Mouse (Mus musculus) kidney, postnatal 25 days (tissue): ENCODE measurements at regions not wholly inside any gene's neighbourhood (a gene's known extent, or its start where the extent isn't known, plus 50 kb on each side); places are given as distances from the start of the nearest gene placed in this dataset.

ENCODE experiments used
- DNase-seq, 2 experiments: peaks; one replicate each; pipeline ENCODE4 v3.0.0; 2021; ENCODE audit warnings: mixed read lengths in 2 of 2

DNA sequence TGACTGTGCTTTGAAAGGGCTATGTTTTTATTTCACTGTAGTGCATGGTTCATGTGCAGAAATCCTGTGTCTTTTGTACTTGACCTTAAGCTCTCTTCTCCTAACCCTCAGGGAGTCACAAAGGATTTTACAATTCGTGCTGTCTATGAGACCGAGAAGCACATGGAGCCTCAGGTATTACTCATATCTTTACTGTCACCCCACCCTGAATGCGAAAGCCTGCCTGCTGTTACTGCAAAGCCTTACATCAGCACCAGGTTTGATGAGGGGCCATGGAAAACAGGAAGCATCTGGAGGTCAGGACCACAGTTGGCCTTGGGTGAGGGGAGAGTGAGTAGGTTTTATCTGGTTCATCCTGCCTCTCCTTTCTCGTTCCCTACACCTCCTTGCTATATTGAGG lies 150.3 kb downstream of the Snx19 start:
- DNase-seq: no peak

DNA sequence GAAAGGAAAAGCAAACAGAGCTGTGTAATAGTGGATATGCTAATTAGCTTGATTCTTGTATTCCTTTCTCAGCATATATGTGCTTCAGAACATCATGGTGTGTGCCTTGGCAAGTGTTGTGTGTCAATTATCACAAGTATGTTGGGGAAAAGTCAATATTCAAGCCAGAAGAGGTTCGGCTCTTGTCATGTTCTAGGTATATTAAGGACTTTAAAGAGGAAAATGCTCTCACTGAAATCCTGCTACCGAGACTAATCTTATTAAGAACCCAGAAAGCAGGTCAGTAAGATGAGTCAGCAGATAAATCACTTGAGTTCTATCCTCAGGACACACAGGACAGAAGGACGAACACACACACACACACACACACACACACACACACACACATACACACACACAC lies 148.6 kb downstream of the Snx19 start:
- DNase-seq: no peak

DNA sequence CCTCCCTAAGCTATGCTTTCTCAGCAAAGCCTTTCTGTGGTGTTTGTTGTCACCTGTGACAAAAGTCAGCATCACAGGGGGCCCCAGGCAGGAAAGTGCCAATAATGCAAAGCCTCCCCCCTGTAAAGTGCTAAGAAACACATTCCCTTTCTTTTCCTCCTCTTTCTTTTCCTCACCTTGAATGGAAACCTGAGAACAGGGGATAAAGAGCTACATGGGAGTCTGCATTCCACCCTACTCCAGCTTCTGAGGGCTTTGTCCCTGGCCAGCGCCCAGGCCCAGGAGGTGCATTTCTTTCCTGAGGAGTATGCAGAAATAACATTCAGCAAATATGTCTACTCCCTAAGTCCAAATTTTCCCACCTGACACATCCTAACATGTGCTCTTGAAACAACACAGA lies 146.4 kb downstream of the Snx19 start:
- DNase-seq: no peak

DNA sequence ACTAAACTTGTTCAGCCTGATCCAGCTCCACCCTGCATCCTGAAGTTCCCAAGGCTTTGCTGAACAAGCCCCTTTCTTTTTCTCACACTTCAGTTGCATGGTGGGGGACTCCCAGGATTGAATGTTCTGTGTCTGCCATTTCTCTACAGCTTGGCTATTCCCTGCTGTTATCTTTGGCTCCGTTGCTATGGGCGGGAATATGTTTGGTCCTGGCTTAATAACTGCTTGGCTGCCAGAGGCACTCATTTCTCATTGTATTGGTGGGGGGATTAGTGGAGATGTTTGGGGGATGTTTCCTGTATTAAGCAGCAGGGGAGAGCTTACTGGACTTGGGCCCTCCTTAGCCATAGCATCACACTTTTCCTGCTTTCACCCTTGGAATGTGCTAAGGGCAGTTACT lies 144.1 kb downstream of the Snx19 start:
- DNase-seq: no peak

DNA sequence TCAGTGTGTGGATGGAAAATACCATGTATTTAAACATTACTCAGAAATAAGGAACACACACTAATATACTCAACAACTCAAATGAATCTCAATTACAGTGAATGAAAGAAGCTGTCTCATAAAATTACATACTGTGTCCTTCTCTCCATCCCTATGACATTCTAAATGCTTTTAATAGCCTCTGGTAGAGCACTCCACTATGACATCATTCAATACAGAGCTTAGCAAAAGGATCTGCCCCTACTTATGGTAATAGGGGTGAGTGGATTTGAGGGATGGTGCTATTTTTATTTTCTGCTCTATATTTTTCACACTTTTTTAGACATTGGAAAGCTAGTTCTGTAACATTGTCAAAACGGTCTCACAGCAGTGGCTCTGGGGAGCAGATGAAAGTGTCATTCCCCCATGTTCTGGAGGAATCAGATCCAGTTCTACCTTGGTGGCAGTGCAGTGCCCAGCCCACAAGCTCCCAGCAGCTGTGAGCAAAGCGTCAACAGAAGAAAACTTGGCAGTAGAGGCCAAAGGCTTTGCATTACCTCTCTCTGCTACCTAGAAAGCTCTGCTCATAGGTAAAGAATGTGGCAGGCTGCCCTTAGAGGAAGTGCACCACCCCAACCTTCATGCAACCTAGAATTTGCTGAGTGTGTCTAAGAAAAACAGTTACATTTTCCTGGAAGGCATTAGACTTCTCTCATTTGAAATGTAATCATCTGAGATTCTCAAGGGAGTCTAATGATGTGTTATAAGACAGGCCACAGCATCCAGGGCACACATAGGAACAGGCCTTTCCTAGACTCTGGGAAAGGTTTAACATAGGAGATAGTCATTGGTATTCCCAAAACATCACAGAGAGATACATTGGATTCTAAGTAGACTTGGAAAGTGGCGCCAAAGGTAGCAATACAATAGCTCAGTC lies 138.1 kb downstream of the Snx19 start:
- no peak for DNase-seq

DNA sequence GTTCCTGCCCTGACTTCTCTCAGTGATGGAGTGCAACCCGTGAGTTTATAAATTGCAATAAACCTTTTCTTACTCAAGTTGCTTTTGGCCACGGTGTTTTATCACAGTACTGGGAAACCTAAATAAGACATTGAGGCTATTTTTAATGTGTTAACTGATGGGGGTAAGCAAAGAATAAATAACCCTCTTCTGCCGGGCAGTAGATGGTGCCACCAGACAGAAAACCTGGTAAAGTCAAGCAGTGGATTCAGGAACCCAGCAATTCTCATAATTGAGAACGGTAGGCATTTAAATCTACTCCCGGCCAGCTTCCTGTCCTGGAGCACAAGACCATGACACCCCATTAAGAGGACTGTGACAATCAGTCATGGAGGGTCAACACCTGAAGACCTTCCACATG lies 136.5 kb downstream of the Snx19 start:
- DNase-seq: no peak

DNA sequence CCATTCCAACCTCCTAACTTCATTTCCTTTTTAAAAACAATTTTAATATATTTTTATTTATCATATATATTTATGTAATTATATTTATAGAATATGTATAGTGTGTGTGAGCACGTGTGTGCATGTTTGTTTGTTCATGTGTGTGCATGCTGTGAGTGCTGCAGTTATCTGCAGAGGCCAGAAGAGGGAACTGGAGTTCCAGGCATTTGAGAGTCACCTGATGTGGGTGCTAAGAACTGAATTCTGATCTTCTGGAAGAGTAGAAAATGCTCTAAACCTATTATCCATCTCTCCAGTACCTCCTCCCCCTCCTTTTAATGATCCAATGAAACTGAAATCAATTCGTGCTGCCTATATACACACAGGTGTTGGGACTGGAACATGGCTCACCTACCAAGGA lies 128.0 kb downstream of the Snx19 start:
- no peak for DNase-seq

DNA sequence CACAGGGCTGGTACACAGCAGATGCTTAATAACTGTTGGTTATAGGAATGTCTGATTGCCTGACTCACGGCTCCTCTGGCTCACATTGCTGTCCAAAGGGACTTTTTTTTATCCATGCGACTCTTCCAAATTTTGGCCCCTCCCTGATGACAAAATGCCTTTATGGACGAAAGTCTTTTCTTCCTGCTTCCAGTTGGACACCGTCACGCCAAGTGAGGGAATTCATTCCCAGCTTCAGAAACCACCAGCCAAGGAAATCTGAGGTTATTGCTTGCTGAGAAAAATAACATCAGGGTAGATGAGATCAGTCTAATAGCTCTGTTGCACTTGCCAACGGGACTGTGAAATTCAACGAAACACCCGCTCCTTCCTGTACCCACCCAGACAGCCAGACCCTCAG lies 125.8 kb downstream of the Snx19 start:
- DNase-seq: no peak

DNA sequence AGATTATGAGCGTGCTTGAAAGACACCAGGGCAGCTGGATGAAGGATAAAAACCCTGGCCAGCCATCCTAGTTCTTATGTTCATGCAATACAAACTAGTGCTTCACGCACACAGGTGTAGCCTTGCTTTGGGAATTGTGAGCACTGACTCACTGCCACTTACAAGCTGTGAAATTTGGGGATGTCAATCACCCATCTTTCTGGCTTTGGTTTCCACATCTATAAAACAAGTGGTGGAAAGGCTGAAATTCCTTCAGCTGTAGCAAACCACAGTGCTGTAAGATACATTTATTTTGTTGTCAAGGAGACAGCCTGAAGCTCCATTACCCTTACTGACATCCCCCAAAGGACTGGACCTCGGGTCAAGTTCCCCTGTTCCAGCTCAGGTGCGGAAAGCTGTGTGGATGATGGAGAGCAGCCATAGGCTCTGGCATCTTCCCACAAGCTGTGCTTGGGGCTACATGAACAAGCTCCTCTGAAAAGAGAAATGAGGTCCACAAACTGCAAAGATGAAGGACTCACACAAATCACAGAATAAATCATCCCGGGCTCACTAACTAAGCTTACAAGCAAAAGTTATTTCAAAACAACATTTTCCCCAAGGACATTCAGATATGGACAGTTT lies 123.1 kb downstream of the Snx19 start:
- DNase-seq: no peak

DNA sequence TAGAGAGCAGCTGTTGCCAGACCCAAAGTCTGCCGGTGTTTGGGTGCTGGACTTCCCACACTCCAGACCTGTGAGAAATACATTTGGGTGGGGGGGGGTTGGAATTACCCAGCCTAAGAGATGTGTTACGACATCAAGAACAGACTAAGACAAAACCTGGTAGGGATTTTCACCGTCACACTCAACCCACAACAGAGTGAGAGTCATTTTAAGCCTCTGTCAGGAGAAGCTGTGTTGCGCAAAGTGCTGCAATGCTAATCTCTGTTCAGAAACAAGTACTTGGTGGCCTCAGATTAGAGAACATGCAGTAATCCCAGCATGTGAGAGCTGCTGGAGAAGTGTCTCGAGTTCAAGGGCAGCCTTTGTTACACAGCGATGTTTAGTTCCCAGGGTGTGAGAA lies 113.0 kb downstream of the Snx19 start:
- no peak for DNase-seq

DNA sequence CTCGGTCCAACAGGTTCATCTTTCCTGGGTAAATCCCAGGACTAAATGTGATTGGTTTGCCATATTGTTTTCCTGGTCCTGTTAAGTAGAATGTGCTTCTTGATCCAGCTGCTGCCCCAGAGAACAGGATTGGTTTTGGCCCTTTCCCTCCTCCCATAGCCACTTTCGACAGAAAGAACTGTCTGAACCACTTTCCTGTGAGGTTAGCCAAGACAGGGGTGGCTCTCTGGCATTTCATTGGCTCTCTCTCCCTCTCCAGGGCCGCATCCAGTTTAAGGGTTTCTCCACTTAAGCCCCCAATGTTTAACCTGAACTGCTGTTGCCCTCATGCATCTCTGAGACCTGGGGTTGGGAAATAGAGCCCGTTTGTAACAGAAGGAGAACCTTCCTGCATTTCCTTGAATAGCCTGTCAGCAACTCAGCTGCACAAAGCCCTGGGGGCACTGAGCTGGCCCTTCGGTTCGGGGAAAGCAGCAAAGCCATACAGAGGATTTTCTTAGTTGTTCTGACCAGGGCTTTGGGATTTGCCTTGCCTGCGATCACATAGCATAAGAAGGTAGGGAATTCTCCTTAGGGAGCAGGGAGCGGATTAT lies 109.7 kb downstream of the Snx19 start:
- no peak for DNase-seq

DNA sequence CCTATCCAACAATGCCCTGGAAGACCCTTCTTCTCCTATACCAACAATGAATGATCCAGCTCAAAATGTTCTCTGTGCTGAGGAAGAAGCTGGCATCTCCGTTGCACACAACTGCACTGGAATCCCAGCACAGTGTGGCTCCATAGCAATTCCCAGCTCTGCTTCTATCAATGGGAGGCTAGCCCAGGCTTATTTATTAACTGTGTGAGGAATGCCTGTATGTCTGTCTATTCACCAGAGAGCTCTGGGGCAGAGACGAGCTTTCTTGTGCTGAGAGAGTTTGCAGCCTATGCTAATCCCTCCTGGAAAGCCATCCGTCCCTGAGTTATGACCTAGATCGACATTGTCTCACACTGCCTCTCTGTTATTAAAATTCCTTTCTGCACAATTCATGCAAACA lies 108.1 kb downstream of the Snx19 start:
- DNase-seq: no peak

DNA sequence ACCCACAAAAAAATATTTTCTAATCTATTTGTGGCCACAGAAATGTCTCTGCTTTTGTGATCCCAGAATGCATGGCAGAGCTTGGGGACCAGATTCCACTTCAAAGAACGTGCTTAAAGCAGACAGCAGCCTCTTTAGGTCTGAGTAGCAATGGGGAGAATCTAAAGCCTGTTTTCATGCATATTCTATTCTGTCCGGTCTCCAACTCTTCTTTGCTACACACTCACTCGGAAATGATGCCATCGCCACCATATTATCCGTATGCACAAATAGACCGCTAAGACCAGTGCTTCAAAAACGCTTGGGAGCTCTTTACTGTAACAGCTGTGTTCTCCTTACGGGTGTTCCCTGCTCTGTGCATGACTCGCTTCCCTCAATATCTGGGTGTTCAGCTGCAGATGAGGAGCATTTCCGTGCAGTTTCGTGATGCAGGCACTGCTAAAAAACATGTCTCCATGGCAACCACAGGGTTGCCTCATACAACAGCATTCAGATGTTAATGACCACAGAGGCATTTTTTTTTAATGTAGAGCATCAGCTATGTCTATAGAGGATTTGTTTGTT lies 107.0 kb downstream of the Snx19 start:
- no peak for DNase-seq

DNA sequence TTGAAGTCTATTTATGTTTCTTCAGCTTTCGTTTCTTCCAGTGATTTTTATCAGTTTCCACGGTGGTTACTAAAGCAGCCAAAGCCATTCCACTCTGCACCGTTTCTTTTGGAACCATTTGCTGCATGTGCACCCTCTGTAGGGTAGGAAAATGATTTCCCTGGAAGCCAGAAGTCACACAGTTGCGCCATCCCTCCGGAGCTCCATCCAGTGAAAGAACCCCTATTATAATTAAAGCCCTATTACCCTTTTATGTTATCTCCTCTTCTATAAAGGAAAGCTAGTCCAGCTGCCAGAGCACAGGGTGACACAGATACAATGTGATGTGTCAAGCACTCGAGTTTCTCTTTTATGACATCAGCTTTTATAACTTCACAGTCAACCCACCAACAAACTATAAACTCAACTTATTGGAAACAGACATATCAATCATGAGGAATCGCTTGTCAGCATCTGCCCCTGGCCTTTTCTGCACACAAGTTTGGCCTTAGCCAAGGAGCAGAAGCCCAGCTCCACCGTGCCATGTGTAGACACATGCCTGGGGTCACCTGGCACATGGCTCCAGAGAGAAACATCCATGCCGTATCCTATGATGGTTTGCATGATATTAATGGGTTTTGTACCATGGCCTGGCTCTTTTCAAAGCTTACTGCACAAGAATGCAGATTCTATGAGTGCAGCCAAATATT lies 106.3 kb downstream of the Snx19 start:
- DNase-seq: no peak

DNA sequence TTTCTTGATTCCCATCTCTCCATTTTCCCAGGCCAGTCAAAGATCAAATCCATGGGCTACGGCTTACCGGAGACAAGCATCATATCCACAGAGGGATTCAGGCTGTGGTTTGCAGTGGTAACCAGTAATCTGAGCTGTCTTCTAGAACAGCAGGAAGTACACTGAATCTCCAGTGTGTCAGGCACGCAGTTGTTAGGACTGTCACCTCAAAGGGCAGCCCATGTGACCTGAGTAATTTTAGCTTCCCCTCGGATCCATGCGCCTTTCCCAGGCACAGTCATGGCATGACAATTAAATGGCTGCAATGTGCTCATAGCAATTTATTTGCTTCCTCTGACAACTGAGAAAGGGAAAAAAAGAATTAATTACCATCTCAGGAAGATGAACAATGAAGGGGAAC lies 98.2 kb downstream of the Snx19 start:
- DNase-seq: no peak

DNA sequence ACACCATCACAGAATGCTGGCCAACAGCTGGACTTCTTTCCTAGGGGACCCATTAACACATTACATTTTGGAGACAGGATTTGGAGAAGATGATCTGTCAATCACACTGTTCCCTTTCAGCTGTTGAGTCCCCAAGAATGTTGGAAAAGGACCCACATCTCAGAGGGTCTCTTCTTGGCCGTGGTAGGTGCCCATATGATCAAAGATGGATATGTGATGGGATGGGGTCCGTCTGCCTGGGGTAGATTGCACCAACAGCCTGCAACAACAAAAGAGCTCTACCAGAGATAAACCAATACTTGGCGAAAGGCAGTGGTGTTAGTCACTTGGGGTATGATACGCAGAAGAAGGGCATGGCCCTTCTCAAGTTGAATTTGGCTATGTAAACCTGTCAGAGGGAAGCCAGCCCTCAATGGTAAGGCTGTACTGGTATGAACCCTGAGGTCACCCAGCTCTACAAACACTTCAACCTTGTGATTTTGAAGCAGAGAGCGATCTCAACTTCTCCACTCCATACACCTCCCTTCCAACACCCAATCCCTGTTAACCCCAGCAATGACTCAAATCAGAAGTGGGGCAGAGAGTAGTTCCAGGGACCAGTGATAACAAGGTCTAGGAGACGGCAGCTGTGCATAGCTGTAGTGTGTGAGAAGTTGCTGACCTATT lies 97.6 kb downstream of the Snx19 start:
- no peak for DNase-seq

DNA sequence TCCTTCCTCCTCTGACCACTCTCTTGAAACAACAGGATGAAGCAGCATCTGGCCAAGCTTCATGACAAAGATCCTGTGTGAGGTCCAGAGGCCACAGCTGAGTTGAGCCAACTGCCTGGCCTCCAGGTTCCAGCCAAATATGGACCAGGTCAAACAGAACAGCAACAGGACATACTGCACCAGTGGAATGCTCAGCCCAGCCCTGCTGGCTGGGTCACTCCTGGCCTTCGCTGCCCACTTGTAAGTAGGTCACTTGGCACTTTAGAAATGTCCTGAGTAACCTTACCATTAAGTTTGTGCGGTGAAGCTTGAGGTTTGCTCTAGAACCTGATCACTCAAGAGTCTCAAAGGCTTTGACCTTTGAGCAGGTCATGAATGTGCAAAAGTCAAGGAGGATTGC lies 96.9 kb downstream of the Snx19 start:
- peak; percentile 11 to 48 for DNase-seq

DNA sequence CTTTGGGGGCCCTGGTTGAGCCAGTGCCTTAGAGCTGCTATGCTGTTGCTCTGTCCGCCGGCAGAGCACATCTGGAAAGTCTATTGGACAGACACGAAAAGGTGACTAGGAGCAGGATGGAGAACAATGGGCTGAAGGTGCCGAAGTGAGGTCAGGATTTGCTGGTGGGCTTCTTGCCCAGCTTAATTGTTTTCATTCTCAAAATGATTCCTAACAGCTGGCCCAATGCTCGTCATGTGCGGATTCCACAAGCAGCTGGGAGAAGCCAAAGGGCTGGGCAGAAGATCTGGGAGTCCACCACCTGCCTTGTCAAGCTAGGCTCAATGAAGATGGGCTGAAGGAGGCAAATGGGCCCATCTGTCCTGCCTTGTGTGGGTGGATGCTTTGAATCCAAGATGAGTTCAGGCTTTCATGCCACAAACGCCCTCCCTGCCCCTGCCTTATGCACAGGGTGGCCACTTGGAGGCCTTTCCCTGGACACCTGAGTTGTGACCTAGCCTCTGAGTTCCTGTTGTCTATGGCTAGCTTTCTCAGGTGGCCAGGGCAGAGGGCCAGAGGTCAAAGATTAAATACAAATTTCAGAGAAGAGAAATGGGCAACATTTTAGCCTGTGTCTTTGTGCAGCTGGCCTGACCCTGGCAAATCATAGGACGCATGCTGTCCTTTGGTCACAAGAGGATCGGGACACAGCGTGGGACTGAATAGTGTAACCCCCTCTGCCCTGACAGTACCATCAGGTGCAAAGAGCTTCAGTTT lies 95.9 kb downstream of the Snx19 start:
- DNase-seq: no peak

DNA sequence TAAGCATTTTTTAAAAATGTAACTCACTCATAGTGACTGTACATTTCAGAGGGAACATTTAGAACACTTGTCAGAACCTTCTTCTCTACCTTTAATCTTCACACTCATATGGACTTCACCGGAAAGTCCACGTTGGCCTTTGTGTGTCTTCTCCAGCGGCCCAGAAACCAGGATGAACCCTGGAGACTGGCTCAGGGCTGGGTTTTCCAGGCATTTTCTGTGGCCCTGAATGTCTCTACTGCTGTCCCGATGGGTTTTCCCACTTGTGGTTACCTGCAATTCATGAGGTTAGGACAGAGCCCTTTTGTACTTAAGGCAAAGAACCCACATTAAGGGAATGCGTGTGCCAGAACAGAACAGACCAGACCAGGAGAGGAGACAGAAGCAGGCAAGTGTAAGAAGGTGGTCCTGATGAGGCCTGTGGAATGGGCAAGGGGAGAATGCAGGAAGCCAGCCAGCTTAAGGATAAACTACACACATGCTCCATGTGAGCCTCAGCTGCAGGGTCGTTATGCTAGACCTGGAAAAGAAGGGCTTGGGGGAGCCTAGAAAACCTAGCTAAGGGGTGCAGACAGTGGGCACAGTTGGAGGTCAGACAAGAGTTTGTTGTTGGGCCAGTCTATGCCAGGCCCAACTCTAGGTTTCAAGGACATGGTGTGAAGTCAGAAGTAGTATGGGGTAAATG lies 94.8 kb downstream of the Snx19 start:
- no peak for DNase-seq

DNA sequence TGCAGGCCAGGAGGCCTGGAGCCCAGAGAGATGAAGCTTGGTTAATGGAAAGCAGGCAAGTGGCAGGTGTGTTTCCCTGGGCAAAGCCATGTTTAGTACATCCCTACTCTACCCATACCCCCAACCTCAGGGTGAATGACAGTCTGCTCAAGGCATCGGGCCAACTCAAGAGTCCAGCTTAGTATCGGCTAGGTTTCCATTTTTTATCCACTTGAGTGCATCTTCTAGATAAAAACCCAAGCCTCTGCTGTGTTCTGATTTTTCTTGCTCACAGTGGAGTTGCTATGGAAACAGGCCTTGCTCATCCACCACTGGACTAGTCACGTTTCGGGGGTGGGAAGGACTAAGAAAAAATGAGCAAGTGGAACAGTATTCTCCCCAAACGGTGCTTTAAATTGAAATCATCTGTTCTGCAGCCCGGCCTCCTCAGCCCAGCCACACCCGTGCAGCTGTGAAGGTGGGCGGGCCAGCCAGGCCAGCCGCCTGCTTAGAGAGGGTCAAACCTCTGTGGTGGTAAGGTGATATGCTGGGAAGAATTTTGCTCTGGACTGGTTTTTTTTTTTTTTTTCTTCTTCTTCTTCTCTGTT lies 94.0 kb downstream of the Snx19 start:
- no peak for DNase-seq

DNA sequence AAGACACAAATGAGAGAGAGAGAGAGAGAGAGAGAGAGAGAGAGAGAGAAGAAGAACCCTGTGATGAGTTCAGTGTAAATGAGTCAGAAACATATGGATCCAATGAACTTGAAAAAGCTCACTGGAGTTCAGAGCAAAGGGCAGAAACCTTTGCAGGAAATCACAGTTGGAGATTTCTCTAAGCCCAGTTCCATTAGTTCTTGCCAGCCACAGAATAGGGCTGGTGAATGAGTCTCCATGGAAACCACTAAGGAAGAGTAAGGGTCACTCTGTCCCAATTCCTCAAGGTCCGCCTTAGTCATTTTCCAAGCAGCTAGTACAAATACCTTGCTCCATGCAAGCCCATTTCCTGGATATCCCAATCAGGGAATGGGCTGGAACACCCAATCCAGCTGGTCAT lies 93.2 kb downstream of the Snx19 start:
- no peak for DNase-seq
